25 mouse cellular contexts compared by ENCODE assay signal in the genomic region with DNA sequence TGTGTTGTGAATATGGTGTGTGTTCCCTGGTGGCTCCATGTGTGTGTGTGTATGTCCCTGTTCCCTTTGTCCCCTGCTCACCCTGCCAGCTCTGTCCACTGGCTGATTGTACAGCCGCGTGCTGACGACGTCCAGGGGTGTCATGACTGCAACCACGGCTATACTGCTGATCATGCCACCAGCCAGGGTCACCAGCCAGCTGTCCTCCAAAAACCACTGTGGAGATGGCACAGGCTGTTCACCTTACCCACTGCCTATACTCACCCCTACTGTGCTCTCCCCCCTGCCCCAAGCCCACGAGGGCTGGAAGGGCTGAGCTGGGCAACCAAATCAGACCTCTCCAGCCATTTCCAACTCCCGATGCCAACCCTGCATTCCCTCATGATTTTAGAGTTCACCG. TPM values are rescaled to one million over a fixed set of nuclear protein-coding genes. Genes with fewer than 3 reads are reported as not detected.
"Had no signal": no experiment of that assay in that cellular context is flagged by ENCODE, and none has a peak within 500 bp of the region (broad histone marks: within the 10 kb centered on the region; RNA-seq: fewer than 3 reads in every experiment).

No protein-coding gene starts in this region.

- DNase-seq: gastrocnemius, postnatal 14 days; gastrocnemius, postnatal 36 days; heart, postnatal 10 days; heart, postnatal 4 days; kidney, adult 18-20 months; kidney, adult 8-10 months; kidney, postnatal 10 days; kidney, postnatal 25 days; kidney, postnatal 4 days; liver had no signal

- H3K27ac ChIP-seq: hindbrain, embryonic 10.5 days; hindbrain, embryonic 12.5 days; hindbrain, embryonic 14.5 days; intestine, embryonic 15.5 days; layer of hippocampus, adult 2 months; left cerebral cortex, adult 2 months; limb, embryonic 10.5 days; limb, embryonic 12.5 days; liver, embryonic 12.5 days; liver, embryonic 14.5 days had no signal

- H3K9ac ChIP-seq: heart, embryonic 12.5 days; hindbrain, embryonic 12.5 days; hindbrain, embryonic 14.5 days; intestine, embryonic 15.5 days; limb, embryonic 12.5 days; liver, embryonic 12.5 days; liver, embryonic 14.5 days had no signal

- ATAC-seq: hindbrain, embryonic 16.5 days; inflammation-experienced regulatory T-cells, adult 6 months; intestine, embryonic 15.5 days; liver, embryonic 12.5 days had no signal

- H3K27me3 ChIP-seq: heart, embryonic 12.5 days; intestine, embryonic 15.5 days; limb, embryonic 12.5 days had no signal

- H3K4me3 ChIP-seq: heart, embryonic 10.5 days; heart, embryonic 12.5 days; hindbrain, embryonic 10.5 days; hindbrain, embryonic 12.5 days; intestine, embryonic 15.5 days; layer of hippocampus, adult 2 months; left cerebral cortex, adult 2 months; limb, embryonic 10.5 days; limb, embryonic 12.5 days; liver, embryonic 12.5 days had no signal

- H3K9me3 ChIP-seq: heart, embryonic 10.5 days; heart, embryonic 12.5 days; hindbrain, embryonic 10.5 days; hindbrain, embryonic 12.5 days; intestine, embryonic 15.5 days; limb, embryonic 10.5 days; limb, embryonic 12.5 days; liver, embryonic 12.5 days had no signal

- H3K4me2 ChIP-seq: heart, embryonic 12.5 days; hindbrain, embryonic 12.5 days; hindbrain, embryonic 14.5 days; limb, embryonic 12.5 days; liver, embryonic 12.5 days had no signal

RNA-seq across cellular contexts. Expression of a gene that starts 2.3 kb away (rescaled TPM):
- polyA plus RNA-seq: hindbrain, embryonic 12.5 days; hindbrain, embryonic 14.5 days; kidney, embryonic 14.5 days; limb, embryonic 12.5 days; liver, embryonic 12.5 days had no signal

RNA-seq across cellular contexts. Expression of a gene that starts 2.9 kb away (rescaled TPM):
- polyA plus RNA-seq: hindbrain, embryonic 14.5 days had no signal
